ENCODE assay signal across 13 mouse cellular contexts in genomic region chr12:69766185-69766904, GRCm38 (mm10). TPM values are rescaled to one million over a fixed set of nuclear protein-coding genes. Genes with fewer than 3 reads are reported as not detected.
DNase-seq lines count a peak whose midpoint lies in the region; ATAC-seq lines count a peak whose summit lies in the region.
"Had no signal": no experiment of that assay in that cellular context is flagged by ENCODE, and none has a peak within 500 bp of the region (broad histone marks: within the 10 kb centered on the region; RNA-seq: fewer than 3 reads in every experiment).

No protein-coding gene starts in this region.

- 0 out of 2 replicates have a peak, but pooled peaks have one; percentile 13 for ATAC-seq in megakaryocyte-erythroid progenitor cell, adult 5-6 weeks (replicated peaks; ENCODE audit: low FRiP score, low TSS enrichment, poor library complexity, severe bottlenecking)
- ATAC-seq in activated CD4-positive, CD25-positive, alpha-beta regulatory T cell, adult 4 months = no peak
- no peak for ATAC-seq in heart, embryonic 12.5 days (ENCODE audit: insufficient number of reproducible peaks, low FRiP score)

- 75% methylated on average over 10 of the region's 10 CpGs for WGBS in heart, embryonic 12.5 days

- H3K4me3 ChIP-seq in heart, embryonic 12.5 days = no peak overlapping the region
- H3K4me3 ChIP-seq: embryonic facial prominence, embryonic 12.5 days; forebrain, embryonic 12.5 days had no signal

- no peak overlapping the region for H3K9ac ChIP-seq in heart, embryonic 12.5 days
- H3K9ac ChIP-seq: embryonic facial prominence, embryonic 12.5 days; forebrain, embryonic 12.5 days had no signal

- no peaks in the 10 kb centered on the region for H3K36me3 ChIP-seq in heart, embryonic 12.5 days
- H3K36me3 ChIP-seq: embryonic facial prominence, embryonic 12.5 days; forebrain, embryonic 12.5 days had no signal

- H3K9me3 ChIP-seq in heart, embryonic 12.5 days (replicated peaks) = no peaks in the 10 kb centered on the region
- H3K9me3 ChIP-seq: embryonic facial prominence, embryonic 12.5 days; forebrain, embryonic 12.5 days had no signal

- H3K4me2 ChIP-seq in heart, embryonic 12.5 days = no peak overlapping the region
- H3K4me2 ChIP-seq: embryonic facial prominence, embryonic 12.5 days; forebrain, embryonic 12.5 days had no signal

- H3K27ac ChIP-seq in heart, embryonic 12.5 days (ENCODE audit: poor library complexity, severe bottlenecking) = no peak overlapping the region
- H3K27ac ChIP-seq: embryonic facial prominence, embryonic 12.5 days; forebrain, embryonic 12.5 days; macrophage had no signal

- no peaks in the 10 kb centered on the region for H3K27me3 ChIP-seq in heart, embryonic 12.5 days (replicated peaks)
- H3K27me3 ChIP-seq: embryonic facial prominence, embryonic 12.5 days; forebrain, embryonic 12.5 days had no signal

- peaks cover 10% of the 10 kb centered on the region; the same call in 1 of the 2 replicates for H3K4me1 ChIP-seq in heart, embryonic 12.5 days (replicated peaks)

- peak; percentile 34 for DNase-seq in lung, postnatal 10 days
- no peak for DNase-seq in lung, postnatal 14 days
- peak; percentile 80 for DNase-seq in kidney, adult 11 months
- DNase-seq in kidney, postnatal 10 days = peak; percentile 73
- DNase-seq: cerebellum, postnatal 25 days; gastrocnemius, postnatal 36 days; heart, postnatal 10 days had no signal

RNA-seq across cellular contexts. Expression of gene Cdkl1, which starts 24.7 kb away (rescaled TPM):
- 0.27 and 0.57 TPM in 2 replicates for total RNA-seq in megakaryocyte-erythroid progenitor cell, adult 5-6 weeks (2014; fragmentation: Nextera tagmentation)
- total RNA-seq in megakaryocyte-erythroid progenitor cell, adult 5-6 weeks (2017) = 1.2 and 2.1 TPM in 2 replicates
- polyA plus RNA-seq in activated CD4-positive, CD25-positive, alpha-beta regulatory T cell, adult 4 months (2017; shearing (Covaris generic)) = not detected
- polyA plus RNA-seq in heart, embryonic 12.5 days (2016; fragmentation: Nextera tagmentation; extraction: Ambion mirVana) = 5.0 TPM in 2 replicates
- polyA plus RNA-seq: macrophage had no signal

RNA-seq across cellular contexts. Expression of gene Atp5s, which starts 41.6 kb away (rescaled TPM):
- 35.6 and 62.7 TPM in 2 replicates for total RNA-seq in megakaryocyte-erythroid progenitor cell, adult 5-6 weeks (2014; fragmentation: Nextera tagmentation)
- total RNA-seq in megakaryocyte-erythroid progenitor cell, adult 5-6 weeks (2017) = 10.6 and 13.0 TPM in 2 replicates
- 10 to 100 TPM in 1 of 2 experiments, 1 to 10 TPM in 1; 9.2 to 14.0 TPM for polyA plus RNA-seq in activated CD4-positive, CD25-positive, alpha-beta regulatory T cell, adult 4 months (2017; shearing (Covaris generic))
- polyA plus RNA-seq in heart, embryonic 12.5 days (2016; fragmentation: Nextera tagmentation; extraction: Ambion mirVana) = 31.1 and 31.2 TPM in 2 replicates

RNA-seq across cellular contexts. Expression of gene L2hgdh, which starts 41.7 kb away (rescaled TPM):
- total RNA-seq in megakaryocyte-erythroid progenitor cell, adult 5-6 weeks (2014; fragmentation: Nextera tagmentation) = 25.7 and 36.9 TPM in 2 replicates
- 27.9 and 54.3 TPM in 2 replicates for total RNA-seq in megakaryocyte-erythroid progenitor cell, adult 5-6 weeks (2017)
- 1 to 10 TPM; 2.4 to 3.7 TPM for polyA plus RNA-seq in activated CD4-positive, CD25-positive, alpha-beta regulatory T cell, adult 4 months (2017; shearing (Covaris generic))
- 19.5 and 20.8 TPM in 2 replicates for polyA plus RNA-seq in heart, embryonic 12.5 days (2016; fragmentation: Nextera tagmentation; extraction: Ambion mirVana)
